Comparison of ENCODE assay signal across 23 mouse cellular contexts in genomic region chr17:47753130-47753775, GRCm38 (mm10). TPM values are rescaled to one million over a fixed set of nuclear protein-coding genes. Genes with fewer than 3 reads are reported as not detected.
DNase-seq lines count a peak whose midpoint lies in the region; ATAC-seq and TF ChIP-seq lines count a peak whose summit lies in the region.
"Had no signal": no experiment of that assay in that cellular context is flagged by ENCODE, and none has a peak within 500 bp of the region (broad histone marks: within the 10 kb centered on the region; RNA-seq: fewer than 3 reads in every experiment).

No protein-coding gene starts in this region.

- no peak overlapping the region for H3K4me3 ChIP-seq in spleen, adult 2 months (ENCODE audit: extremely low read depth, insufficient read depth, insufficient read length)
- H3K4me3 ChIP-seq in embryonic facial prominence, embryonic 10.5 days: no peak overlapping the region
- H3K4me3 ChIP-seq in liver, embryonic 14.5 days (ENCODE audit: insufficient read depth in 1 of 2, low read depth in 2 of 2, low read length in 2 of 2): no peak overlapping the region
- H3K4me3 ChIP-seq: forebrain, embryonic 12.5 days; limb, embryonic 15.5 days; stomach, embryonic 15.5 days had no signal

- peak overlapping the region; percentile 43; the same call in 1 of the 2 replicates for H3K27ac ChIP-seq in spleen, adult 2 months (ENCODE audit: insufficient read depth, low read length)
- H3K27ac ChIP-seq in embryonic facial prominence, embryonic 10.5 days (replicated peaks): 0 out of 2 replicates have a peak overlapping the region, but pooled peaks have one; percentile 16
- H3K27ac ChIP-seq in liver, embryonic 14.5 days: peak overlapping the region; percentile 36
- H3K27ac ChIP-seq: forebrain, embryonic 12.5 days; hindbrain, postnatal 0 days; limb, embryonic 15.5 days; stomach, embryonic 15.5 days had no signal

- H3K36me3 ChIP-seq in spleen, adult 2 months (ENCODE audit: control insufficient read depth, insufficient read depth, low read length): peaks cover 10% of the 10 kb centered on the region
- no peaks in the 10 kb centered on the region for H3K36me3 ChIP-seq in embryonic facial prominence, embryonic 10.5 days (replicated peaks)
- no peaks in the 10 kb centered on the region for H3K36me3 ChIP-seq in liver, embryonic 14.5 days (replicated peaks; ENCODE audit: control insufficient read depth, insufficient read depth, low read depth)
- H3K36me3 ChIP-seq: forebrain, embryonic 12.5 days; stomach, embryonic 15.5 days had no signal

- TF ChIP-seq POLR2A in spleen, adult 2 months (IDR thresholded peaks at IDR 0.05; ENCODE audit: low read depth, low read length): no peak

- DNase-seq in spleen, adult 2 months (ENCODE audit: low read depth in 1 of 2, low spot score in 2 of 2): no peak
- no peak for DNase-seq in spleen, postnatal 4 days (ENCODE audit: low spot score in 2 of 2)
- no peak for DNase-seq in embryonic facial prominence, embryonic 10.5 days (ENCODE audit: low spot score)
- no peak for DNase-seq in liver, embryonic 14.5 days (ENCODE audit: low read depth in 3 of 3, low spot score in 3 of 3)
- DNase-seq in right cerebral cortex, postnatal 10 days (ENCODE audit: low spot score in 2 of 2): no peak
- DNase-seq in cerebellum, postnatal 25 days: no peak
- DNase-seq: adrenal gland, postnatal 10 days; cerebellum, adult 2 months; kidney, adult 9 months; kidney, postnatal 36 days; lung, postnatal 10 days; thymus, adult 2 months had no signal

- H3K27me3 ChIP-seq in spleen, adult 2 months (ENCODE audit: control insufficient read depth, insufficient read depth, low read length): no peaks in the 10 kb centered on the region
- H3K27me3 ChIP-seq in embryonic facial prominence, embryonic 10.5 days (replicated peaks; ENCODE audit: low read depth, poor library complexity, severe bottlenecking): 0 out of 2 replicates have a peak, but pooled peaks cover 5% of the 10 kb centered on the region
- no peaks in the 10 kb centered on the region for H3K27me3 ChIP-seq in liver, embryonic 14.5 days (ENCODE audit: control insufficient read depth, insufficient read depth, low read length)
- H3K27me3 ChIP-seq: forebrain, embryonic 12.5 days; limb, embryonic 15.5 days; stomach, embryonic 15.5 days had no signal

- H3K9ac ChIP-seq in liver, embryonic 14.5 days (replicated peaks): no peak overlapping the region; the same call in 1 of the 2 replicates
- H3K9ac ChIP-seq: forebrain, embryonic 12.5 days; limb, embryonic 15.5 days; stomach, embryonic 15.5 days had no signal

- ATAC-seq in liver, embryonic 14.5 days (ENCODE audit: insufficient read depth): peak; percentile 74
- no peak for ATAC-seq in erythroblast, adult 5-6 weeks (replicated peaks; ENCODE audit: low FRiP score, poor library complexity, severe bottlenecking)
- ATAC-seq: CD4-positive, CD25-positive, alpha-beta regulatory T cell, adult 4 months; hindbrain, postnatal 0 days had no signal

- H3K9me3 ChIP-seq in embryonic facial prominence, embryonic 10.5 days: 0 out of 2 replicates have a peak, but pooled peaks cover 5% of the 10 kb centered on the region
- peaks cover 2% of the 10 kb centered on the region; the same call in 1 of the 2 replicates for H3K9me3 ChIP-seq in liver, embryonic 14.5 days (ENCODE audit: control insufficient read depth, low read length)
- H3K9me3 ChIP-seq: forebrain, embryonic 12.5 days; limb, embryonic 15.5 days; stomach, embryonic 15.5 days had no signal

- WGBS in spleen, adult 2 months: 81% methylated on average over 8 of the region's 8 CpGs
- 85% methylated on average over 8 of the region's 8 CpGs for WGBS in embryonic facial prominence, embryonic 10.5 days
- 17% methylated on average over 8 of the region's 8 CpGs for WGBS in liver, embryonic 14.5 days (ENCODE audit: insufficient replicate concordance)

- peaks cover 41% of the 10 kb centered on the region for H3K4me1 ChIP-seq in spleen, adult 2 months (ENCODE audit: control insufficient read depth, insufficient read depth, insufficient read length)
- H3K4me1 ChIP-seq in embryonic facial prominence, embryonic 10.5 days: peaks cover 24% of the 10 kb centered on the region
- peaks cover 15 to 38% of the 10 kb centered on the region in 2 experiments for H3K4me1 ChIP-seq in liver, embryonic 14.5 days (replicated peaks; ENCODE audit: control insufficient read depth in 2 of 2, insufficient read depth in 2 of 2, low read length in 1 of 2)
- H3K4me1 ChIP-seq: forebrain, embryonic 12.5 days had no signal

- peak overlapping the region; percentile 40 for H3K4me2 ChIP-seq in liver, embryonic 14.5 days (ENCODE audit: low read depth)
- H3K4me2 ChIP-seq: forebrain, embryonic 12.5 days; limb, embryonic 15.5 days; stomach, embryonic 15.5 days had no signal

- no peak for TF ChIP-seq CTCF in spleen, adult 2 months (IDR thresholded peaks at IDR 0.05; ENCODE audit: extremely low read depth, insufficient read depth, insufficient read length, insufficient replicate concordance)
- TF ChIP-seq CTCF in liver, embryonic 14.5 days (IDR thresholded peaks at IDR 0.05; ENCODE audit: low read depth): no peak

- TF ChIP-seq EP300 in liver, embryonic 14.5 days (IDR thresholded peaks at IDR 0.05; ENCODE audit: low read depth): peak; percentile 61

RNA-seq across cellular contexts. Expression of gene Tfeb, which starts 16.4 kb away (rescaled TPM):
- 110 and 131 TPM in 2 replicates for polyA plus RNA-seq in spleen, adult 2 months (2012; rRNA removed)
- 2.3 and 2.9 TPM in 2 replicates for polyA plus RNA-seq in embryonic facial prominence, embryonic 10.5 days (2016; fragmentation: Nextera tagmentation; extraction: Ambion mirVana)
- 2.4 and 2.9 TPM in 2 replicates for polyA plus RNA-seq in liver, embryonic 14.5 days (2012; rRNA removed)
- 3.2 and 3.7 TPM in 2 replicates for polyA plus RNA-seq in liver, embryonic 14.5 days (2014; fragmentation: Nextera tagmentation; extraction: Ambion mirVana)
- 4.6 and 6.7 TPM in 2 replicates for total RNA-seq in erythroblast, adult 5-6 weeks (2015; ENCODE audit: low replicate concordance)
- 3.8 and 9.4 TPM in 2 replicates for total RNA-seq in erythroblast, adult 5-6 weeks (2017; ENCODE audit: low replicate concordance)

RNA-seq across cellular contexts. Expression of gene Pgc, which starts 26.6 kb away (rescaled TPM):
- polyA plus RNA-seq in spleen, adult 2 months (2012; rRNA removed): 0.18 TPM in 1 of 2 replicates, not detected in the other
- polyA plus RNA-seq in embryonic facial prominence, embryonic 10.5 days (2016; fragmentation: Nextera tagmentation; extraction: Ambion mirVana): 0.10 TPM in 1 of 2 replicates, not detected in the other
- not detected in 2 replicates for polyA plus RNA-seq in liver, embryonic 14.5 days (2012; rRNA removed)
- polyA plus RNA-seq in liver, embryonic 14.5 days (2014; fragmentation: Nextera tagmentation; extraction: Ambion mirVana): not detected in 2 replicates
- not detected in 2 replicates for total RNA-seq in erythroblast, adult 5-6 weeks (2015; ENCODE audit: low replicate concordance)
- total RNA-seq in erythroblast, adult 5-6 weeks (2017; ENCODE audit: low replicate concordance): not detected in 2 replicates
- total RNA-seq: adrenal gland, postnatal 10 days; heart, postnatal 36 days; layer of hippocampus, postnatal 10 days; left cerebral cortex, postnatal 25 days had no signal
- polyA plus RNA-seq: CD4-positive, CD25-positive, alpha-beta regulatory T cell, adult 4 months; cortical plate, adult 2 months; embryonic facial prominence, embryonic 14.5 days; forebrain, embryonic 12.5 days had no signal

RNA-seq across cellular contexts. Expression of gene Prickle4, which starts 58.7 kb away (rescaled TPM):
- polyA plus RNA-seq in spleen, adult 2 months (2012; rRNA removed): 0.83 and 1.7 TPM in 2 replicates
- 0.35 TPM in 1 of 2 replicates, not detected in the other for polyA plus RNA-seq in embryonic facial prominence, embryonic 10.5 days (2016; fragmentation: Nextera tagmentation; extraction: Ambion mirVana)
- 0.11 TPM in 1 of 2 replicates, not detected in the other for polyA plus RNA-seq in liver, embryonic 14.5 days (2012; rRNA removed)
- 0.23 TPM in 1 of 2 replicates, not detected in the other for polyA plus RNA-seq in liver, embryonic 14.5 days (2014; fragmentation: Nextera tagmentation; extraction: Ambion mirVana)
- not detected in 2 replicates for total RNA-seq in erythroblast, adult 5-6 weeks (2015; ENCODE audit: low replicate concordance)
- not detected in 2 replicates for total RNA-seq in erythroblast, adult 5-6 weeks (2017; ENCODE audit: low replicate concordance)
- polyA plus RNA-seq: CD4-positive, CD25-positive, alpha-beta regulatory T cell, adult 4 months had no signal

RNA-seq across cellular contexts. Expression of gene Gm21981, which starts 59.0 kb away (rescaled TPM):
- polyA plus RNA-seq in spleen, adult 2 months (2012; rRNA removed): 0.26 and 0.50 TPM in 2 replicates
- 0.21 and 0.24 TPM in 2 replicates for polyA plus RNA-seq in embryonic facial prominence, embryonic 10.5 days (2016; fragmentation: Nextera tagmentation; extraction: Ambion mirVana)
- 0.18 and 0.32 TPM in 2 replicates for polyA plus RNA-seq in liver, embryonic 14.5 days (2012; rRNA removed)
- polyA plus RNA-seq in liver, embryonic 14.5 days (2014; fragmentation: Nextera tagmentation; extraction: Ambion mirVana): 0.30 TPM in 1 of 2 replicates, not detected in the other
- not detected in 2 replicates for total RNA-seq in erythroblast, adult 5-6 weeks (2015; ENCODE audit: low replicate concordance)
- not detected in 2 replicates for total RNA-seq in erythroblast, adult 5-6 weeks (2017; ENCODE audit: low replicate concordance)
- polyA plus RNA-seq: CD4-positive, CD25-positive, alpha-beta regulatory T cell, adult 4 months had no signal

Comparison
In these comparisons a context has a peak if more than half of its experiments do, and no peak if none do; other contexts are left out.
1. RNA of gene Tfeb, which starts 16.4 kb away (polyA plus RNA-seq): 110 to 131 TPM in spleen, adult 2 months; 2.4 to 3.7 TPM in liver, embryonic 14.5 days and 2.3 to 2.9 TPM in embryonic facial prominence, embryonic 10.5 days; every median in the first group is over 10 times any median in the second.
2. Peak in every context shown above with its lines, with median percentiles within 50 percentile points of each other: H3K27ac ChIP-seq.